Mouse (Mus musculus) kidney, adult 10 weeks (tissue): Measurements from ENCODE around the gene A930033H14Rik. TPM values are rescaled to one million over a fixed set of nuclear protein-coding genes. Genes with fewer than 3 reads are reported as not detected.

Source experiments
- polyA plus RNA-seq: library from polyadenylated mRNA; stranded (reverse); fragments of 350-450 nt; fragmentation: Illumina TruSeq; extraction: RNeasy Lipid Tissue Mini Kit (QIAGEN cat#74804); gene quantifications from one replicate; pipeline ENCODE4 v1.2.3, GENCODE M21; 2014; ENCODE audit warnings: low read depth, low replicate concordance

The A930033H14Rik gene
- 1.5 TPM for polyA plus RNA-seq

GRCm38 (mm10) chr10:69212542-69213440, at the start of gene A930033H14Rik:
TSS of gene A930033H14Rik (minus strand) at chr10:69213098.

Other genes starting within 250 kb of the A930033H14Rik start
- gene Rhobtb1, start 61.7 kb downstream of the A930033H14Rik start, polyA plus RNA-seq = 32.3 TPM
- gene Cdk1, start 139.8 kb upstream of the A930033H14Rik start, polyA plus RNA-seq = 1.1 TPM
- 144 TPM for gene Ank3, start 185.7 kb upstream of the A930033H14Rik start, polyA plus RNA-seq